Mouse (Mus musculus) Patski (cell line): ENCODE data around the gene Olfr1353. TPM values are rescaled to one million over a fixed set of nuclear protein-coding genes. Genes with fewer than 3 reads are reported as not detected.
"Not testable (repeated sequence)": the region's sequence is repeated elsewhere in the genome, so short reads cannot be mapped to it uniquely, and the experiment has no call there.

Experiments used
- ATAC-seq: fragments of 100-300 bp; one replicate; pipeline ENCODE4 v1.8.0; 2021
- CTCF ChIA-PET: fragments of 350-600 bp; sonication (Branson Sonifier 250); formaldehyde crosslinking; loops from one replicate; lab custom pipeline; 2022; ENCODE audit warnings: inconsistent platforms; lab: Charles Lee
- POLR2A ChIA-PET: fragments of 350-600 bp; sonication (Branson Sonifier 250); formaldehyde crosslinking; loops from one replicate; lab custom pipeline; 2022; ENCODE audit warnings: antibody characterized with exemption, inconsistent platforms; lab: Charles Lee
- DNase-seq: peaks from one replicate; pipeline ENCODE4 v3.0.0-alpha.2; 2011; ENCODE audit warnings: low read depth, low spot score
- H3K27me3 ChIP-seq: fragments of 371-371 bp; one replicate; pipeline ENCODE4 v1.5.1; 2021
- CTCF ChIP-seq: fragments of 100-300 bp; IDR thresholded peaks from one replicate; pipeline ENCODE4 v1.5.1; 2021
- in situ Hi-C: fragments of 300-500 bp; cut with MboI; formaldehyde crosslinking; loops from 3 replicates; pipeline ENCODE4 v1.11.1; 2018; ENCODE audit warnings: low pct_unique_long_range_greater_than_20kb, mixed read lengths
- polyA plus RNA-seq: library from polyadenylated mRNA; unstranded; gene quantifications from one replicate; pipeline ENCODE4 v1.2.3, GENCODE M21; 2021

The Olfr1353 gene
- not detected for polyA plus RNA-seq

- POLR2A ChIA-PET, ATAC-seq, DNase-seq: not testable (repeated sequence)
Measured at GRCm38 (mm10) chr10:78963009-78963408, at the start of gene Olfr1353. Gene Olfr1353, plus strand, starts transcription at chr10:78963309.

GRCm38 (mm10) chr10:78950336-78950735 lies 12.8 kb upstream of the Olfr1353 start, which contains the start of gene Olfr8:
Gene Olfr8, plus strand, starts transcription at chr10:78950636.
- in situ Hi-C loops, CTCF ChIA-PET, ATAC-seq, H3K27me3 ChIP-seq, POLR2A ChIA-PET, DNase-seq: not testable (repeated sequence)

More at GRCm38 (mm10) chr10:78963009-78963408, at the start of gene Olfr1353:
- CTCF ChIA-PET, in situ Hi-C loops, H3K27me3 ChIP-seq: not testable (repeated sequence)

DNA sequence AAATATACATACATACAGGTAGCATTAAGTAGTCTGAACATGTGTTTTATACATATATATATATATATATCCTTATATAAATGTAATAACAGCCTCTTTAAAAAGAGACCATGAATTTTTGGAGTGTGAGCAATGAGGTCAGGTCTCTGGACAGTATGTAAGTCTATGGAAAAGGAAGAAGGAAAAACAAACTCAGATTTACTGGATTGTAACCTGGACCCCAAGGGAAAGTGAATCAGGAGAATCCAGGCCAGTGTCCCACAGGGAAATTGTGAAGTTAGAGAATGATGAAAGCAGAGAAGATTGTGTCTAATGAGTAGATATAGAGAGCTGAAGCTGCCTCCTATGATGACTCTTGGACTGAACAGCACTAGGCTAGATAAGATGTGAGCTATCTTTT lies 17.6 kb downstream of the Olfr1353 start, which contains the start of gene Olfr1352:
TSS of gene Olfr1352 (plus strand) at position 301 of the 400 bp plus-strand sequence.
- peaks cover 23% of the 10 kb centered on the region for H3K27me3 ChIP-seq
- no peak for DNase-seq
- TF ChIP-seq CTCF: no peak
- POLR2A ChIA-PET: no interaction called here
- ATAC-seq: no peak
- CTCF ChIA-PET: interaction anchor here (2.0 kb wide), 1 partner anchor 10 kb away, joined by 4 read pairs; no protein-coding TSS in a partner anchor
- in situ Hi-C loops: no loop called here

GRCm38 (mm10) chr10:79012172-79012571 lies 49.1 kb downstream of the Olfr1353 start, which contains the start of gene Olfr1351:
Gene Olfr1351, plus strand, starts transcription at chr10:79012472.
- TF ChIP-seq CTCF: no peak
- ChIA-PET POLR2A (no interaction called here), CTCF (no interaction called here)
- in situ Hi-C loops: no loop called here
- DNase-seq: no peak
- no peak for ATAC-seq
- peaks cover 14% of the 10 kb centered on the region for H3K27me3 ChIP-seq

Other genes with a start within 250 kb of the Olfr1353 start
- gene Casp14, start 245.0 kb upstream of the Olfr1353 start, polyA plus RNA-seq: 0.04 TPM
- gene Ccdc105, start 210.2 kb upstream of the Olfr1353 start, polyA plus RNA-seq: not detected
- 0.45 TPM for gene Slc1a6, start 182.8 kb upstream of the Olfr1353 start, polyA plus RNA-seq
- gene Olfr1356, start 111.1 kb upstream of the Olfr1353 start, polyA plus RNA-seq: not detected
- gene Olfr1355, start 87.8 kb upstream of the Olfr1353 start, polyA plus RNA-seq: not detected
- gene Olfr1354, start 50.1 kb upstream of the Olfr1353 start, polyA plus RNA-seq: not detected
- gene Olfr8, start 12.7 kb upstream of the Olfr1353 start, polyA plus RNA-seq: not detected
- not detected for gene Olfr1352, start 17.7 kb downstream of the Olfr1353 start, polyA plus RNA-seq
- not detected for gene Olfr1351, start 49.2 kb downstream of the Olfr1353 start, polyA plus RNA-seq
- not detected for gene Olfr57, start 65.4 kb downstream of the Olfr1353 start, polyA plus RNA-seq
- gene 2610008E11Rik, start 134.3 kb downstream of the Olfr1353 start, polyA plus RNA-seq: 13.4 TPM
- gene Vmn2r80, start 185.5 kb downstream of the Olfr1353 start, polyA plus RNA-seq: not detected